Mouse (Mus musculus) spleen, postnatal 10 days (tissue): ENCODE measurements around the gene Rrp1b.
A peak's percentile ranks its signal among the peaks of the same experiment; 100 is the strongest.
"Not testable (repeated sequence)": the region's sequence is repeated elsewhere in the genome, so short reads cannot be mapped to it uniquely, and the experiment has no call there.

Source experiments
- DNase-seq, 2 experiments: peaks; one replicate each; pipeline ENCODE4 v3.0.0; 2021 to 2022; ENCODE audit warnings: low spot score in 2 of 2

Gene Rrp1b

DNA sequence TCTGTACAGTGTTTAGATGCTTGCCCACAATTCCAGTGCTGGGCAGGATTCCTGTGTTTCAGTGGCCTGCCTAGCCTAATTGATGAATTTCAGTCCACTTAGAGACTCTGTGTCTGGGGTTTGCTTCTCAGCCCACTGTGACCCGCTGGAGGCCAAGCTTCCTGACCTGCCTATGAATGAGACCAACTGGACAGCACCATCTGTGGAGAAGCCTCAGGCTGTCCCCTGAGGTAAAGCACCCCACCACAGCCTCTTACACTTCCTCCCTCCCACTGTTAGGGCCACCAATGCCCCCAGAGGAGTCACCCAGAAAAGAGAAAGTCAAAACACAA lies 55.1 kb downstream of the Rrp1b start:
- DNase-seq = no peak

DNA sequence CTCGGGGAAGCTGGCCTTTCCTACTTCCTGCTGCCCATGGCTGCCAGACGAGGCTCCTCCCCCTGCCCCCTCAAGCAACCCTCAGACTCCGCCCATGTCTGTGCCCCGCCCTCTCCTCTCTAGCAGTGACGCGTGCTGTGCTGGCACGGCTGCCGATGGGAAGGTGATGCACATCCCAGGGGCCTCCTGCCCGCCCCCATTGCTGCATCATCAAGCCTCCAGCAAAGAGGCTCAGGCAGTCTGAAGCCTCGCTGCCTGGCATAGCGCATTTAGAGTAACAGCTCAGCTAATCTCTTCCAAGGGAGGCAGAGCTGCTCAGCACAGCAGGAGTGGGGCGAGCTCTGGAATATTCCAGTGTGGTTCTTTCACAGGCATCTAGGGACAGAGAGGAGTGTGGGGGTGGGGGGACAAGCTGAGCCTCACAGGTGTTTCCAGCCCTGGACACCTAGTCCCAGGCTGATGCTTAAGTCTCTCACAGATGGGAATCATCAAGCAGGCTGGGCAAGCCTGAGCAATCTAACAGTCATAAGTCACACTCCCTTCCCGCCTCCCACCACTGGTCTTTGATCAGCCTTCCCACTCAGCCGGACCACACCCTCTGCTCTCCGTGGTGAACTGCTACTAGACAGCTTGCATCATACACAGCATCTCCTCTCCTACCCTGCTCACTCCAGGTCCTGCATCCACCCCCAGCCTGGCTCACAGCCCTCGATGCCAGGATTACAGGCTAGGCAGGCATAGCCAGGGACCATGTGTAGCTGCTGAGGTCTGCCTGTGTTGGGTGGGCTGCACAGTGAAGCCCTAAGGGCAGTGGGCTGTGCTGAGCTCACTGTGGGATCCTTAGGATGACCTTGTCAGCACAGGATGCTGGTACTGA lies 55.7 kb downstream of the Rrp1b start:
- peak; percentile 80 to 94 for DNase-seq

DNA sequence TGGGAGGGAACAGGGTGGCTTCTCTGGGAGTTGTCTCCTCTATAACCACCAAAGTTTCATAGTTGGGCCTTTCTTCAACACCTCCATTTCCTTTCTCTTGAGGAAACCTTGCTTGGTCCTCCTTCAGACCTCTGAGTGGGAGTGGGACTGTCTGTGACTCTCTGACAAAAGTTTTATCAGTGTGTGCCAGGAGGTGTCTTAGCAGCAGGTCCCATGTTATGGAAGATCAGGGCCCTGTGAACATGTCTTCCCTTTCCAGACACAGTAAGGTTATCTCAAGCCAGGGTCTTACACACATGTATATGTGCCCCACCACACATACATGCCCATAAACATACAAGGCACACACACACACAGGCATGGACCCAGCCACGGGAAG lies 56.3 kb downstream of the Rrp1b start:
- no peak for DNase-seq

DNA sequence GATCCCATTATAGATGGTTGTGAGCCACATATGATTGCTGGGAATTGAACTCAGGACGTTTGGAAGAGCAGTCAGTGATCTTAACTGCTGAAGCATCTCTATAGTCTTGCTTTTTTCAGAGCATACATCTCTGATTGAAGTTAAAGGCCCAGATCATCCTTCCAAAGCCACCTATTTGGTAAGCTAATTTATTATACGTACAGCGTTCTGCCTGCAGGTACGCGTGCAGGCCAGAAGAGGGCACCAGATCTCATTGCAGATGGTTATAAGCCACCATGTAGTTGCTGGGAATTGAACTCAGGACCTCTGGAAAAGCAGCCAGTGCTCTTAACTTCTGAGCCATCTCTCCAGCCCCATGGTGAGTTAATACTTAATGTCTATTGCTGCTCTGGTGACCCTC lies 57.0 kb downstream of the Rrp1b start:
- no peak for DNase-seq

DNA sequence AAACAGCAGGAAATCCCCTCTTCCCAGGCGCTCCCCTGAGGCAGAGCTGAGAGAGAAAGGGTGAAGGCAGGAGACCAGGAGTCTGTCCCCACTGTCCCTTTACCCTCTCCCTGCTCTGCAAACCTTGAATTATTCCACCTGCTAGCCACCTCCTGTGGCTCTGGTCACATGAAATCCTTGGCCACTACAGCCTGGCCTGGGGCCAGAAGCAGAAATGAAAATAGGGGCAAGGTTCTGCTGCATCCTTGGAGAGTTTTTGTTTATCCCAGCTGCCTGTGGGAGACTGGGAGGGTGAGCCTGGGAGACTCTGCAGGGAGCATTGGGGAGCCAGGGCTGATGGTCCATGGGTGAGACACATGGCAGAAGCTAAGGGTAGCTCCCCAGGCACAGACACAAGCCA lies 61.8 kb downstream of the Rrp1b start:
- DNase-seq = no peak

DNA sequence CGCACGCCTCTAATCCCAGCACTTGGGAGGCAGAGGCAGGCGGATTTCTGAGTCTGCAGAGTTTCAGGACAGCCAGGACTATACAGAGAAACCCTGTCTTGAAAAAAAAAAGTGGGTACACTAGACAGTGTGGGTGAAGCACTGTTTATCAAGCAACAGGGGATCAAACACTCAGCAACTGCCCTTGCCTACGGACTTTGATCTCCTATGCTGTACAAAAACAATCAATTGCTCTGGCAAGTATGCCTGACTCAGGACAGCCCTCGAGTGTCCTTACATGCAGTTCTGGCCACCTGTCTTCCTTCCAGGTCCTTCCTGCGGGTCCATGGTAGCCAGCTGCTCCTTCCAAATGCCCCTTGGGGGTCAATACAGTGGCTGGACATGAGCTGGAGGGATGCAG lies 63.0 kb downstream of the Rrp1b start:
- not testable (repeated sequence) for DNase-seq

DNA sequence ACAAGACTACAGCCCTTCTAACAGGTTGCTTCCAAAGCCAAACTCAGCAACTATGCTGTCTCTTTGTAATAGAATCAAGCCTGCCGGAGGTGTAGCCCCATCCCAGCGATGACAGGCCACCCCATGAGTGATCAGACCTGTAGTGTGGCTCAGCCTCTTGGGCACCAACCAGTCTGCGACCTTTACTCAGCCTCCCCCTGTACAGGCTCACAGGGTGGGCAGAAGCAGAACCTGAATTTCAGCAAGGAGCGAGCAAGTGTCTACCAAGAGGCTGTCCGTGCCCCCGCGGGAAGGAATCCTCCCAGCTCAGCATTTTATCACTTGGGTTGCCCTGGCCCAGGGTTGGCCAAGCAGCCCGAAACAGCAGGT lies 63.7 kb downstream of the Rrp1b start:
- no peak for DNase-seq

DNA sequence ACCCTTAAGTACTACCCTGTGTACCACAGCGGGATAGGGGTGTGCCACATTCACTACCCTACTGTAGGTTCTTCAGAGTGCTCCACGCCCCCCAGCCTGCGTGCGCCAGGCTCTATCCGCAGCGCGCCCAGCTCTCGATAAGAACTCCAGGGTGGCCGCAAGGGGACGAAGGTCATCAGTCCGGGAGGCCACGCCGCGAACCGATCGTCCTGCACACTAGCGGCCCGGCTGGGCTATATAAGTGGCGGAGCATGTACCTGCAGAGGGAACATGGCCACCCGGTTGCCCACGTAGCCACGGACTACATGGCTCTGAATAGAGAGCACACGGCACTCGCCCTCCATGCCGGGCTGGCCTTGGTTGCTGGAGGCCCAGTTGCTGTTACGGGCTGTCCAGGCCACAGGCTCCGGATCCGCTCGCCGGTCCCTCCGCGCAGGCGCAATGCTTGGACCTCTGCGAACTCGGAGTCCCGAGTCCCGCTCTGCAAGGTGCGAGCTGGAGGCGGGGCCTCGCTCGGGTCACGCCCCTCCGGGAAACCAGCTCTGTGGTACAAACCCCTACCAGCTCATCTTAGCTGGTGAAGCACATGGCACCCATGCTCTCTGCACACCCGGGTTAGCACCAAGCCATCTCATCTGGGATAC lies 64.2 kb downstream of the Rrp1b start:
- peak in 1 of 2 experiments; percentile 76 for DNase-seq

DNA sequence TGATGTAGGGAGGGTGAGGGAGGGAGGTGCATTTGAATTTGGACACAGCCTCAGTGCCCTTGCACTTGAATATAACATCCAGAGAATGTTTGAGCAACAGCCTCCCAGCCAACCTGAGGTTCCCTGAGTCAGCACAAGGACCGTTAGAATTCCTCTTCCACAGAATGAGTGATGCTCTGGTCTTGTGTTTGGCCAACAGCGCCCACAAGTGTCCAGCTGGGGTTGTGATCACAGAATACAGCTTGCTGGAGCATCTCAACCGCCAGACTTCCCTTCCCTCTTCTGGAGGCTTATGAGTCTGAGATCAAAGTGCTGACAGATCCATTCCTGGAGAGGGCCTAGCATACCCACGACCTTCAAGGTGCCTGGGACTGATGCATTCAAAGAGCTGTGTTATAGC lies 67.2 kb downstream of the Rrp1b start:
- no peak for DNase-seq

DNA sequence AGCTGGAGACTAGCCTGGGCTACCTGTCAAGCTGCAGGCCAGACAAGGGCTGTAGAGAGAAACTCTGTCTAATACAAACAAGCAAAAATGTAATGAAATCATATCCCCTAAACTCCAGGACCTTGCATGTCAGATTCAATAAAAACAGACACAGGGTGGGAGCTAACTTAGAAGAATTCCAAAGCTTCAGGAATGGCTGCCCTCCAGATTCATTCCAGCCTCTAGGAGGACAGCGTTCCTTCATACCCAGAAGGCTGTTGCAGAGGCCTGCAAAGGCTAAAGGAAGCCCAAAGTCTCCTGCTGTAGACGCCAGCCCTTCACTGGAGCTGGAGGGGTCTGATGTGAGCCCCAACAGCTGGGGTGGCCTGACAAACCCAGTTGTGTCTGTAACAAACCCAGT lies 70.5 kb downstream of the Rrp1b start:
- no peak for DNase-seq

DNA sequence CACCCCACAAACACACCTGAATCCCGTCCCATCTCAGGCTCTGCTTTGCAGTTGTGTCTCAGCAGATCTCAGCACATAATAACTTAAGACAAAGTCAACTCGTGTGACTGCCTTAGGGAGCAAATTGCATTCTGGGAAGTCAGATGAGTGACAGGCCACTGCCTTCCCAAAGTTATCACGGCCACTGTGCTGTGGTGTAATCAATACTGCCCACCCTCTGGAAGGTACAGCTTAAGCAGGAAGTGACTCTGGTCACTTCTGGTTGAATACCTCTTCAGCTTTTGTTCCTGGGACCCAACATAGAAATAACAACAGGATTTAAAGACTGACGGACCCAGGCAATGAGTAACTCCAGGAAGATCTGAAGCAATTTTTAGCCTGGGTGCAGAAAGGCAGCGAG lies 72.0 kb downstream of the Rrp1b start:
- DNase-seq = no peak

DNA sequence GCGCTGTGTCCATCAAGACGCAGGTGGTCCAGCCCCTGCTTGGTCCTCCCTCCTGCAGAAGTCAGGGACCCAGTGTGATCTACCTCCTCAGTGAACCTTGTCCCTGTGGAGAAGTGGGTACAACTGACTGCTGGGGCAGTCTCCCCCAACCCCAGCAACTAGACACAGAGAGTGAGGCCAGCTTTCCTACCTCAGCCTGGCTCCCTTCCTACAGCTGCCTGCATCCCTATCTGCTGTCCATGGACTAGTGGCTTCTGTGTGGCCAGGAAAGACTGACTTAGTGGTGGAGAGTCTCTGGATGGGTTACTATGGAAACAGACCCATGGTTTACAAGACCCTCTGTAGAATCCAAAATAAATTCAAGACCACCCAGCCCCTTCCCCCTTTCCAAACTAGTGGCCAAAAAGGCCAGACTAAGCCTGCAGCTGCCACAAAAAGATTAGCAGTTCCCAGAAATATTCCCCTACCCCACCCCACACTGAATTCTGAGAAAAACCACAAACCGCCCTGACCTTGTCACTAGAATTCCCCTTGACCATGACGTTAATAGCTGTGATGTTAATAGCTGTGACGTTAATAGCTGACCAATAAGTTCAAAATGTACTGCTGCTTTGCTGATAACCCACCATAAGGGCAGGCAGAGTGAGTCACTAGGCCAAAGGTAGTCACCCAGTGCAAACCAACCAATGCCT lies 72.6 kb downstream of the Rrp1b start:
- not testable (repeated sequence) for DNase-seq

DNA sequence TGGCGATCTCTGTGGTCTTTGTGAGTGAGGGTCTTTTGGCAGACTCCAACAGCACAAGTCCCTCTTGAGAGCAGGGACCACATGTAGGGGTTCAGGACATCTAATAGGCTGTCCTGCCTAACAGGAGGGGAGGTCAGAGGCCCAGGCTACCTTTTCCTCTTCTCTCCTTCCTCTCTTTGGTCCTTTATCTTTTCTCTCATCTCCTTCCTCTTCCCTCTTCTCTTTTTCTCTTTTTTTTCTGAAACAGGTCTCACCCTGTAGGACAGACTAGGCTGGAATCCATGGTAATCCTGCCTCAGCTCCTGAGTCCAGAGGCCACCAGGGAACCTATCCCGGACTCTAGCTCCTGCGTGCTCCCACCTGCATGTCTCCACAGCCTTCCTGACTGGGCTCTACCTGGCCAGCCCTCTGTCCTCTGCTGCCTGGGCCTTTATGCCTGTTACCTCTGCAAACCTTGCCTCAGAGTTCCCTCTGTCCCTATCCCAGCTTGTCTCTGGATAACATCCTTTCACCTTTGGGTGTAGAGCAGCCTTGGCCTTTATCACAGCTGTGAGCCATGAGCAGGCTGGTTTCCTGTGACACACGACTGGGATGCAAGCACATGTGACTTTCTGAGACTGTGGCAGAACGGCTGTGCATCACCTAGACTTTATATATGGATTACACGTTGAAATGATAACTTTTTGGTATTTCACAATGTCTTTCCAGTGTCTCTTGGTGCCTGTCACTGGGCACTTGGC lies 73.5 kb downstream of the Rrp1b start:
- DNase-seq = no peak

DNA sequence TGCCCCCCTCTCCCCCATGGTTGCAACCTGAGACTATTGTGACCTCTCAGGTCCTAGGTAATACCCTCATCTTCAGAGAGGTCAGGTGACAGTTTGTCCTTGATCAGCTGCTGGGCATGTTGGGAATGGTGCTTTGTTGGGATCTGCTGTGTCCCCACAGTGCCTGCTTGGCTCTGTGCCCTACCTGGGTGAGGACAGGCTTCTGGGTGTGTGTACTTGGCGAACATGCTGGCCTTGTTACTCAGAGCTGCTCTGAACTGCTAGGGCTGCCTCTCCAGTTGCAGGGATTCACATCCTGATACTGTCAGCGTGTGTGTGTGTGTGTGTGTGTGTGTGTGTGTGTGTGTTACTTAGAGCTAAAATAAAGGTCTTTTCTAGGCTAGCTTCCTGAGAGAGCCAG lies 74.5 kb downstream of the Rrp1b start:
- DNase-seq = no peak

DNA sequence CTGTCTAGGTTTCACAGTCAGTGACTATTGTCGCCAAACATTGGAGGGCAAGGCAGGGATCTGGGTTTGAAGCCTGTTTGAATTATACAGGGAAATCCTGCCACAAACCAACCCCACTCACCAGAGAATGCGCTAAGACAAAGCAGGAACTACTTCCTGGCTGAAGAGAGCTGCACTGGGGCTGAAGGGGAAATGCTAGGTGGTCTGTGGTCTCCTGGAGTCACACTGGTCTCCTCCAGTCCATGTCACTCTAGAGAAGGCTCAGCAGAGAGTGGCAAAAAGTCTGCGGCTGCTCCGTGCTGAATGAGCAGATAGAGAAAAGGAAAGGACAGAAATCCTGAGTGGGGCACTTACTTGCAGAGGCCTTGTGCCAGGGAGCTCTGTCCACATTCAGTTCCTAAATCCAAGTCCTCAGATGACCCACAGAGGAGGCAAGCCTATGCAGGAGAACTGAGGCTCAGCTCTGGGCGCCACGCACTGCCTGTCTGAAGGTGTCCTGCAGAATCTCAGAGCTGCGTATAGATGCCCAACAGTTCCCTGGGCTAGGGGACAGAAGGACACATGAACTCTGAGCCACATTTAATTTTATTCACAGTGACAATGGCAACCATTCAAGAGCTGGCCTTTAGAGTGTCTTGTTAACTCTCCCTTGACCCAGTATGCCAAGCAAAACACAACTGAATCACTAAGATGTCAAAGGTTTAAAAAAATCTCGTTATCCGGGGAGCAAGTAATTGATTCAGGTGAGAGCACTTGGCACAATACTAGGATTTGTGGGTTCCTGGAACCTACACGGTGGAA lies 75.3 kb downstream of the Rrp1b start:
- no peak for DNase-seq
